Mouse (Mus musculus): ENCODE results near the gene Clec4a3.
"Not testable (repeated sequence)": the region's sequence is repeated elsewhere in the genome, so short reads cannot be mapped to it uniquely, and the experiment has no call there.

The Clec4a3 gene

GRCm38 (mm10) chr6:122952401-122952800, at the start of gene Clec4a3:
Gene Clec4a3 (plus strand): TSS chr6:122952515.
- peak; percentile 17 for DNase-seq (ENCODE audit: low spot score)

DNA sequence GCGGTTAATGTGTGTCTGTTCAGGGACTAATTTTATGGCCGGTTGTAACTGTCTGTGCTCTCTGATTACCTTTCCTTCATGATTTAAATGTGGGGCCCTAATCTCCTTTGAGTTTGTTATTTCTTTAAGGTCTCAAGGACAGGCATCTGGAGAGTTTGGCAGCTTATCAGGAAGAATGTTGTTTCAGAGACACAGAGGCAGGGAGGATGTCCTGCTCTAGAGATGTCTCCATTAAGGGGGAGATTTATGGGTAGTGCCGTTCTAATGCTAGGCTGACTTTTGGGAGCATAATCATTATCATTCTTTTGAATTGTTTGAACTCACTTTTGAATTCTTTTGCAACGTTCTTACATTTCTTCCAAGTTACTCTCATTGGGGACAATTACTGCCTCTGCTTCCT, 32.4 kb upstream of the Clec4a3 start:
- DNase-seq (ENCODE audit: low spot score) = no peak

DNA sequence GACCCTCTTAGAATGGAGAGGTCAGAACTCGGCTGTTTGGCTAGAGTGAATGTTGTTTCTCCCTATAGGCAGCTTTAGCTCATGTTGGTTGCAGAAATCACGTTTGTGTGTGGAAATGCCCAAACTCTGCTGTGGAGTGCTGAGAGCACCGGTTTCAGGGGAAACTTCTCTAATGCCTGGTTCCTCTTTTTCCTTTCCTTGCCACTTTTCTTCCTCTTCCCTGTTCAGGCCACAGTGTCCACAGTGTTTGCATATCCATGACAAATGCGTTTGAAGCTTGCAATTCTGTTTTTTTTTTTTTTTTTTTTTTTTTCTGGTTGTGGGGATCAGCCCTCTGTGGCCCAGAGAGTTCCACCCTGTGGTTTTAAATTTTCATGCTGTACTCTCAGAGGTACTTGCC, 30.9 kb upstream of the Clec4a3 start, which contains the start of gene Clec4a1:
Clec4a1 (plus strand) TSS at position 398 of the 400 bp plus-strand sequence.
- DNase-seq (ENCODE audit: low spot score) = peak; percentile 4

- no peak for DNase-seq (ENCODE audit: low spot score)
Observed at GRCm38 (mm10) chr6:122934845-122935244, 17.5 kb upstream of the Clec4a3 start.

- DNase-seq (ENCODE audit: low spot score) = no peak
Observed at GRCm38 (mm10) chr6:122939618-122940017, 12.7 kb upstream of the Clec4a3 start.

GRCm38 (mm10) chr6:122946760-122947159, 5.6 kb upstream of the Clec4a3 start:
- DNase-seq (ENCODE audit: low spot score) = no peak

DNA sequence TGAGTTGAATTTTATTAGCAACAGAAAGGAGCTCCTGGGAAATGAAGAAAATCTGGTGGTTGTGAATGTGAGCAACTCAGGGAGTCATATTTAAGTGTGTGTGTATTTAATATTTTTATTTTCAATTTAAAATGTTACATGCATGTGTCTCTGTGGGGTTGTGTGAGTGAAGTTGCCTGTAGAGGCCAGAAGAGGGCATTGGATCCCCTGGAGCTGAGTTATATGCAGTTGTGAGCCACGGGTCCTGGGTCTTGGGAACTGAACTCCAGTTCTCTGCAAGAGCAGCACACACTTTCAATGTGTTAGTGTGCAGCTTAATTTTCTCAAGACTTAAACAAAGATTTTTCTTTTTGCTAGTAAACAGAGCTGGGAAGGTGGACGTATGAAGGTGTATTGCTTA, 12.2 kb downstream of the Clec4a3 start:
- DNase-seq (ENCODE audit: low spot score) = no peak

DNA sequence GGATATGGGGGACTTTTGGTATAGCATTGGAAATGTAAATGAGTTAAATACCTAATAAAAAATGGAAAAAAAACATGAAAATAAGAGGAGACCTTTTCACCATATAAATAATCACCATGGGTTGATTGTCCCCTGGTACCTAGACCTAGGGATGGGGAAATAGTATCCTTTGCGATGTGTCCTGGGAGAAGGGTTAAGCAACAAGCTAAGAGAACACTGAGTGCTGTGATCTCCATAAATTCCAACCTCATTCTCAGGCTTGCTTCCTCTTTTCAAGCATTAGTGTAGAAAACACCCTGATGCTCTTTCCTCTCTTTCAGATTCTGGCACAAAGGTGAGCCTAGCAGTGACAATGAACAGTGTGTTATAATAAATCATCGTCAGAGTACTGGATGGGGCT, 16.7 kb downstream of the Clec4a3 start:
- no peak for DNase-seq (ENCODE audit: low spot score)

GRCm38 (mm10) chr6:122989876-122990437, 37.6 kb downstream of the Clec4a3 start, which contains the start of gene Clec4a4:
Gene Clec4a4 (plus strand): TSS chr6:122990367.
- no peak for DNase-seq (ENCODE audit: low spot score)

DNA sequence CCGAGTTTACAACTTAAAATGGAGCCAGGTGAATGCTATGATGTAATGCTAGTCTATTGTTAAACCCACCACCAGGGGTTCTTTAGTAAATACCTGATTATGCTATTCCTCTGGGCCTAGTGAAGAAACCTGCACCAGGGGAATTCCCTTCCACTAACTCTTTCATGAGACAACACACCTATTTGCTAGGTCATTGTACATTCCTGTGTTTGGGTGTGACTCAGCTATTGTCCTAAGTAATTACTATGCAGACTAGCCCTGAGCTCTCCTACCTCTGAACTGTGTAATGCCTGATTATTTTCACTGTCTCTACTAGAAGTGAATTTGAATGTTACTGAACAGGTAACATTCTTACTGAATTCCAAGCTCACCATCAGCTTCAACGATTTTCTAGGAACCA, 52.4 kb downstream of the Clec4a3 start:
- DNase-seq (ENCODE audit: low spot score) = not testable (repeated sequence)

GRCm38 (mm10) chr6:123005591-123005990, 53.3 kb downstream of the Clec4a3 start:
- DNase-seq (ENCODE audit: low spot score) = peak; percentile 7

Measured in layer of hippocampus, adult 11-12 months (tissue).